Mouse (Mus musculus): Measurements from ENCODE around the gene Fdxr. TPM values are rescaled to one million over a fixed set of nuclear protein-coding genes. Genes with fewer than 3 reads are reported as not detected.
A peak's percentile ranks its signal among the peaks of the same experiment; 100 is the strongest.

The Fdxr gene
- polyA plus RNA-seq, 1 experiment from 2014 or later: 20.5 TPM

DNA sequence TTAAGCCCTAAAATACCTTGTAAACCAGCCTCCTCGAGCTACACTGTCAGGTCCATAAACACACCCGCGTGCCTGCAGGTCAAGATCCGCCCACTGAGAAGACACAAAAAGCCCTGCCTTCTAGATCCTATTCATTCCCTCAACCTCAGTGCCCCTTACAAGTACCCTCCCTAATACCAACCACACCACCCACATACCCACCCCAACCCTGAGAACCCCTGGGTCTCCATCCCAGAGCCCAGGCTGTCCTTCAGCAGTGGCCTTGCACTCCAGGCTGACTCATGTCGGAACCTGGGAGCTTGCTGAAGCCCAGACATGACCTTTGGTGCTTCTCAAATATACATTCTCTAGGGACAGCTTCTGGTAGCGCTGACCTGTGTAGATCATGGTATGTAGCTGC, 2.1 kb downstream of the Fdxr start:
- 92% methylated on average over 6 of the region's 6 CpGs for WGBS
- Histone ChIP-seq H3K27ac (no peak overlapping the region), H3K4me1 (peaks cover 30% of the 10 kb centered on the region), H3K4me2 (no peak overlapping the region), H3K27me3 (no peaks in the 10 kb centered on the region), H3K9ac (no peak overlapping the region), H3K36me3 (ENCODE audit: poor library complexity, severe bottlenecking) (0 out of 2 replicates have a peak, but pooled peaks cover 7% of the 10 kb centered on the region), H3K9me3 (replicated peaks) (no peaks in the 10 kb centered on the region), H3K4me3 (no peak overlapping the region)
- no peak for ATAC-seq

DNA sequence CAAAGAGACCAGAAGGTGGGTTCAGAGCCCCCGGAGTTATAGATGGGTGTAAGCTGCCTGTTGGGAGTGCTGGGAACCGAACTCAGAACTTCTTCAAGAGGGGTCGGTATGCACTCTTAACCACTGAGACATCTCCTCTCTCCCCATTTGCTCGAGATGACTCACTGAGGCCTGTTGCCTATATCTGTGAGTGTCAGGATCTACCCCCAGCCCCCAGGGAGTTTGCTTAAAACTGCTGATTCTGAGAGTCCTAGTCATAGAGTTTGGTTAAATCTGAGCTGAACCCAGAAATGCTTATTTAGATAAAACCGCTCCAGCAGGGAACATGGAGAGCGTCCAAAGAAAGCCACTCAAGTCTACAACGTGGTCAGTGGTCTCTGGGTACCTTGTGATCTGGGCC, 2.7 kb downstream of the Fdxr start:
- H3K4me2 ChIP-seq: no peak overlapping the region
- no peak overlapping the region for H3K4me3 ChIP-seq
- no peak overlapping the region for H3K9ac ChIP-seq
- peaks cover 12% of the 10 kb centered on the region for H3K36me3 ChIP-seq (ENCODE audit: poor library complexity, severe bottlenecking)
- H3K27me3 ChIP-seq: peaks cover 2% of the 10 kb centered on the region; the same call in 1 of the 2 replicates
- WGBS: 88% methylated on average over 7 of the region's 7 CpGs
- H3K9me3 ChIP-seq (replicated peaks): no peaks in the 10 kb centered on the region
- peaks cover 30% of the 10 kb centered on the region for H3K4me1 ChIP-seq
- no peak overlapping the region for H3K27ac ChIP-seq
- no peak for ATAC-seq

DNA sequence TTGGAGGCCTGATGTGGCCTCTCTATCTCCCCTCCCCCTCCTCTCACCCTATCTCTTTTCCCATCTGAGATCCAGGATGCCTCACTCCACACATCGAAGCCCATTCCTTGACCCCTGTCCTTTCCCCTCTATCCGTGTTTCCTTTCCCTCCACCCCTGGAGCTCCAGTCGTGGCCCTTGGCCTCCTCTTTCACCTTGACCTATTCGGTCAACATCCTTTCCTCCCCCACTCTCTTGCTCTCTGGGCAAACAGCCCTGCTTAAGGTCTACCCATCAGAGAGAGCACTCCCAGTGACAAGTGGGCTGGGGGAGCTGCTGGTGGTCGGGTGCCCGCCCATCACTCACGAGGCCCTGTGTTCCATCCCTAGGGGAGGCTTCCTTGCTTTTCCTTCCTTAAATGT, 3.1 kb downstream of the Fdxr start:
- no peak for ATAC-seq
- peaks cover 6% of the 10 kb centered on the region for H3K27me3 ChIP-seq
- H3K36me3 ChIP-seq (ENCODE audit: poor library complexity, severe bottlenecking): peaks cover 16% of the 10 kb centered on the region
- no peak overlapping the region for H3K27ac ChIP-seq
- H3K9me3 ChIP-seq (replicated peaks): no peaks in the 10 kb centered on the region
- 79% methylated on average over 7 of the region's 7 CpGs for WGBS
- no peak overlapping the region for H3K9ac ChIP-seq
- peaks cover 30% of the 10 kb centered on the region for H3K4me1 ChIP-seq
- H3K4me2 ChIP-seq: no peak overlapping the region
- H3K4me3 ChIP-seq: no peak overlapping the region

DNA sequence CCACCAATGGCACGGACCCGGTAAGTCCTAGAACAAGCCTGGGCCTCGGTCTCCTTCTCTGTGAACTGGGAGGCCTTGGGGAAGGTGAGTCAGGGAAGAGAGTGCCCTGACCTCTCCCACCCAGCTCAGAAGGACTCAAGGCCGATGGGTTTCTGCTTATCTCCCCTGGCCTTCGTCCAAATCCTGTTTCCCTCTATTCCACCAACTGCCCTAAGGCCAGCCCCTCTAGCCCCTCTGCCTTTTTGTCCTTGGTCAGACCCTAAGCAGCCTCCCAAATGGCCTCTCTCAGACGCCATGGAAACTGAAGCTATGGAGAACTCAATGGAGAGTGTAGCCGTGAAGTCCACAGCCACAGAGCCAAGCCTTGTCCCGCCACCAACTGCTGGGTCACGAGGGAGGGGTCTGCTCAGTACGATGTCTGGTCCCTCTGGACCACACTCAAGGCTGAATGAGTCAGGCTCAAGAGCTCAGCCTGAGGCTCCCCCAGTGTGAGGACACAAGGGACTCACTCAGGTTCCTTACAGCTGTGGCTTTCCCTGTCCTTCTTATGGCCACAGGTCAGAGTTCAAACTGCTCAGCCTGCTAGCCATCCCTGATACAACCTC, 3.9 kb downstream of the Fdxr start:
- WGBS: 75% methylated on average over 10 of the region's 10 CpGs
- no peaks in the 10 kb centered on the region for H3K9me3 ChIP-seq (replicated peaks)
- peaks cover 23% of the 10 kb centered on the region for H3K36me3 ChIP-seq (ENCODE audit: poor library complexity, severe bottlenecking)
- ATAC-seq: no peak
- peaks cover 27% of the 10 kb centered on the region for H3K4me1 ChIP-seq
- H3K9ac ChIP-seq: no peak overlapping the region
- H3K4me3 ChIP-seq: no peak overlapping the region
- no peak overlapping the region for H3K27ac ChIP-seq
- H3K4me2 ChIP-seq: no peak overlapping the region
- H3K27me3 ChIP-seq: peaks cover 14% of the 10 kb centered on the region

DNA sequence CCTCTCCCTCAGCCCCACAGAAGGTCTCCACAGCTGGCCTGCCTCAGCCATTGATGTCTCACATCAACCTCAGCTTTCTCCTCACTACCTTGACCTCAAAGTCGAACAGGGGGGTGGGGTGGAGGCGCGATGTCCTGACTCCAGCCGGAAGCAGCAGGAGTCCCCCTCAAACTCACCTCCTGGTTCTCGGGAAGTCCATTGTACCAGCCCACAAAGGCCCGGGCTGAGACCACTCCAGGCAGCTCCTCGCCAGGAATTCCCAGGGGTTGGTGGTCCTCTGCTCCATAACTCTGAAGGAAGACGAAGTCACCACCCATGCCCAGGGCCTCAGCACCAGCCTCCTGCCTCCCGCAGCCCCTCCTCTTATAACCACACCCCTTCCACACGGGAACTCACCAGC, 5.4 kb downstream of the Fdxr start:
- Histone ChIP-seq H3K4me3 (no peak overlapping the region), H3K9me3 (replicated peaks) (no peaks in the 10 kb centered on the region), H3K27me3 (peaks cover 29% of the 10 kb centered on the region), H3K36me3 (ENCODE audit: poor library complexity, severe bottlenecking) (peaks cover 25% of the 10 kb centered on the region), H3K4me2 (no peak overlapping the region), H3K9ac (no peak overlapping the region), H3K27ac (no peak overlapping the region), H3K4me1 (peaks cover 30% of the 10 kb centered on the region)
- no peak for ATAC-seq
- WGBS: 73% methylated on average over 10 of the region's 10 CpGs

DNA sequence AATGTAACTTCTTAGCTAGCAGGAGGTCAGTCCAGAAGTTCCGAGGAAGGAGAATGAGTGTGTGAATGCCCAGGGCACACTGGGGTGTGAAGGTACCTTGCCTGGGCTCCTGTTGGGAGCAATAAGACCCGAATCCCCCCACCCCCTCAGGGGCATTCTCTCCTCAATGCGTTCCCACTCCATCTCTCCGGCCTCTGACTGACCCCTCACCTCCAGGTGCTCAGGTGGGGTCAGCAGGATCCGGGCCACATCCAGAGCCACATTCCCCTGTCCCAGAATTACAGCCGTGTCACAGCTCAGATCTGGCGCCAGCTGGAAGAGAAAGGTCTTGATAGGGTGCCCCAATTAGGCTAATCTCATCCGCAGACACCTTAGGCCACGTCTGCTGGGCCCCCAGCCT, 5.8 kb downstream of the Fdxr start:
- Histone ChIP-seq H3K4me3 (no peak overlapping the region), H3K36me3 (ENCODE audit: poor library complexity, severe bottlenecking) (peaks cover 25% of the 10 kb centered on the region), H3K4me2 (no peak overlapping the region), H3K27me3 (peaks cover 33% of the 10 kb centered on the region), H3K9me3 (replicated peaks) (no peaks in the 10 kb centered on the region), H3K4me1 (peaks cover 30% of the 10 kb centered on the region), H3K9ac (no peak overlapping the region), H3K27ac (no peak overlapping the region)
- no peak for ATAC-seq
- WGBS: 85% methylated on average over 9 of the region's 9 CpGs

DNA sequence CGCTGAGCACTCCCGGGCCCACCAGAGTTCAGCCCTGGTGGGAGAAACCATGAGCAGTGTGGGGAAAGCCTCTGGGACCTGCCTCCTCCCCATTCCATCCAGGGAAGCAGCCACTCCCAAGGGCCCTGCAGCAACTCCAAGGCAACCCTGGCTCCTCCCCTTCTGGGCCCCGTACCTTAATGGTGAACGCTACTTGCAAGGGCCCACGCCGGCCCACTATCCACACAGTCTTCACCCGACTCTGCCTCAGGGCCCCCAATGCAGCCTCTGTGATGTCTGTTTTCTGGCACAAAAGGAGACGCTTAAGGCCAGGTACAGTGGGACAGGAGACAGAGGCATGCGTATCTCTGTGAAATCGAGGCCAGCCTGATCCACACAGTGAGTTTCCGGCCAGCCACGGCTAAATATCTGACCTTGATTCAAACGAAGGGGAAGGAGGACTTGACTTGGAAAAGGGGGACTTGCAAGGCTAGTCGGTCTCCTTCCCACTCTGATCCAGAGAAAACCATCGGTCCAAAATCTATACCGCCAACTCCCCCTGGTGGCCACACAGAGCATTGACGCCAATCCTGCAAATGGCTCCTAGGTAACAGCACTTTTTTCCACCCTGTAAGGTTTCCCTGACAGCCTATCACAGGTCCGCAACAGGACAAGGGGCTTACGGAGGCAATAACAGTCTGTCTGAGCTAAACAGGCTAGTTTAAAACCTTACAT, 6.5 kb downstream of the Fdxr start:
- Histone ChIP-seq H3K27ac (no peak overlapping the region), H3K9ac (no peak overlapping the region)
- WGBS: 29% methylated on average over 18 of the region's 19 CpGs

DNA sequence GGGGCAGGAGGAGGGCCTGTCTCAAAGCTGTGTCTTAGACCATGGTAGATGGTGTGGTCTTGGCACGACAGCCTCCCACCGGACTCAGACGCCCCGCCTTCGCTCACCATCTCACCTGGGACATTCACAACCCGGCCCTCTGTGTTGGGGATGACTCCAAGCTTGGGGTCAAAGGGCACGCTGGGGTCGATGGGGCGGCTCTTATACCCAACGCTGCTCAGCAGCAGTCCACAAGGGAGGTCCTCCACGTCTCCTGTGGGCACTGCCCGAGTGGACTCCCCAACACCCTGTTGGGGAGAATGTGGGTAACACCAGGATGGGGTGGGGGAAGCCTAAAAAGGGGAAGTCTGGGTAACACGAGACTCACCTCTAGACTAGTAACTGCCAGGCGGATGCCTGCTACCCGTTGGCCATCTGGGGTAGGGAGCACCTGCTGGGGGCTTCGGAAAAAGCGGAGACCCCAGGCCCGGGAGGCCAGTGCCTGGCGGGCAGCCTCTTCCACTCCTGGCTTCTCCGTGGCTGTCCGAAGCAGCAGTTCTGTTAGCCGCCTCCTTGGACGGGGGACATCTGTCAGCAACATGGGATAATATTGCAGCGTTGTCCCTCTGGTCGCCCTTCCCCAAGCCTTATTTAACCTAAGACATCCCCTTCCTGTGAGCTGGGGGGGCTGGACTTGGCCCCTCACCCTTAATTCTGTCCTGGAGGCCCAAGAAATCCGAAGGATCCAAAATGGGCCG, 7.4 kb downstream of the Fdxr start:
- no peak overlapping the region for H3K9ac ChIP-seq
- H3K9me3 ChIP-seq (replicated peaks): no peaks in the 10 kb centered on the region
- peaks cover 49% of the 10 kb centered on the region for H3K27me3 ChIP-seq
- H3K4me2 ChIP-seq: no peak overlapping the region
- no peak overlapping the region for H3K4me3 ChIP-seq
- peaks cover 29% of the 10 kb centered on the region for H3K4me1 ChIP-seq
- H3K36me3 ChIP-seq (ENCODE audit: poor library complexity, severe bottlenecking): peaks cover 25% of the 10 kb centered on the region
- WGBS: 91% methylated on average over 27 of the region's 27 CpGs
- no peak for ATAC-seq
- no peak overlapping the region for H3K27ac ChIP-seq

More for the DNA sequence above, 6.5 kb downstream of the Fdxr start:
- Histone ChIP-seq H3K9me3 (replicated peaks) (no peaks in the 10 kb centered on the region), H3K36me3 (ENCODE audit: poor library complexity, severe bottlenecking) (peaks cover 25% of the 10 kb centered on the region), H3K4me1 (peaks cover 30% of the 10 kb centered on the region), H3K27me3 (peaks cover 40% of the 10 kb centered on the region), H3K4me3 (no peak overlapping the region), H3K4me2 (no peak overlapping the region)
- ATAC-seq: 0 out of 2 replicates have a peak, but pooled peaks have one; percentile 37

DNA sequence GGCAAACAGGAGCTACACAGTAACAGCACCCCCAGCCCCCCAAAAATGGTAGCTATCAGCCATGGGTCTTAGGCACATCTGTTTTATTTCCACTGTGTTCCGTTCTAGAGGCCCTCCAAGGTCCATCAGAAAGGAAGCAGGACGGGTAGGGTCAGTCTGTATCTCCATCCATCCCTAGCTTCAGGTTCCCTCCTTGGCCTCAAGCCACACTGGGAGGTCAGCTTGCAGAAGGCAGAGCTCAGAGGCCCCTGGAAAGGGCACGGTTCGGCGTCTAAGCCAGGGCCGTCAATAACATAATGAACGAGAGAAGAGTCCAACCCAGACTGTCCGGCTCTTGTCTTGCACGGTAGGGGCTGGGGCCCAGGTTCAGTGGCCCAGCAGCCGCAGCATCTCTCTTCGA, 8.9 kb downstream of the Fdxr start:
- Histone ChIP-seq H3K4me1 (peaks cover 29% of the 10 kb centered on the region), H3K27ac (no peak overlapping the region), H3K4me3 (no peak overlapping the region), H3K4me2 (no peak overlapping the region), H3K27me3 (peaks cover 60% of the 10 kb centered on the region), H3K9me3 (replicated peaks) (no peaks in the 10 kb centered on the region), H3K9ac (no peak overlapping the region), H3K36me3 (ENCODE audit: poor library complexity, severe bottlenecking) (peaks cover 25% of the 10 kb centered on the region)
- WGBS: 83% methylated on average over 11 of the region's 11 CpGs
- no peak for ATAC-seq

DNA sequence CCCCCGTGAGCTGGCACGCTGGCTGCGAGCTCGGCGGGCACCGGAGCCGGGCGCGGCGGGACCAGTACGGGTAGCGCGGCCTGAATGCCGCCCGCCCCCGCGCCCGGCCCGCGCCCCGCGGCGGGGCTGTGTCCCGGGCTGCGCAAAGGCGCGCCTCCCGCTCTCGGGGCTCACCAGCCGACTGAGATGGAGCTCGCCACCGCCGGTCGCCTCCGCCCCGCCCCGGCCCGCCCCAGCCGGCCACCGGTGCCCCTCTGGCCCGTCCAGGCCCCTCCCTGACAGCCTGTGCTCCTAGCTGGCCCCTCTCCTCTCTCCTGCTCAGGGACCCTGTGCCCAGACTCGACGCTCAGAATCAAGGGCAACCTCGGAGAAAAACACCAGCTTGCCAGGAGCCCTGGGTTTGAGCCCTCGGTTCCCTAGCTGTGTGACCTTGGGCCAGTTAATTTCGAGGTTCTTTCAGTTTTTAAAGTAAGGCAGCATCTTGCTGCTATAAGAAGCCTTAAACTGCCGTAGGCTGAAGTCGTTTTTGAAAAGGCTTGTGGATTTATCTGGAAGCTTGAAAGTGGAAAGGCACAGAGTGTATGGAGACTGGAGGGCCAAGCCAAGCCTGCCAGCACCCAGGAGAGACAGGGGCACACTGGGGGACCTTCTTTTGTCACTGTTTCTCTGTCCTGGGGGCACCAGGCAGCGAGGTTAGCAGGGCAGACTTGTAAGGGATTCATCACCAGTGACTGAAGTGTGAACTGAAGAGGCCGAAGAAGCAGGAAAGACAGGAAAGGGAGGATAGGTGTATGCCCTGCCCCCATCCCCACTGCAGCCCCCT, 9.6 kb downstream of the Fdxr start, which contains the start of gene Grin2c:
Grin2c (minus strand) TSS at position 183 of the 823 bp plus-strand sequence.
- WGBS: 21% methylated on average over 11 of the region's 50 CpGs
- H3K27ac ChIP-seq: no peak within 1 kb of the TSS
- peaks cover 25% of the 10 kb centered on the region for H3K36me3 ChIP-seq (ENCODE audit: poor library complexity, severe bottlenecking)
- peaks cover 67% of the 10 kb centered on the region for H3K27me3 ChIP-seq
- peak within 1 kb of the TSS; percentile 58 for H3K4me2 ChIP-seq
- peaks cover 29% of the 10 kb centered on the region for H3K4me1 ChIP-seq
- no peak for ATAC-seq
- peak within 1 kb of the TSS; percentile 26; the same call in 1 of the 2 replicates for H3K9ac ChIP-seq
- no peaks in the 10 kb centered on the region for H3K9me3 ChIP-seq (replicated peaks)
- H3K4me3 ChIP-seq: peak within 1 kb of the TSS; percentile 36

DNA sequence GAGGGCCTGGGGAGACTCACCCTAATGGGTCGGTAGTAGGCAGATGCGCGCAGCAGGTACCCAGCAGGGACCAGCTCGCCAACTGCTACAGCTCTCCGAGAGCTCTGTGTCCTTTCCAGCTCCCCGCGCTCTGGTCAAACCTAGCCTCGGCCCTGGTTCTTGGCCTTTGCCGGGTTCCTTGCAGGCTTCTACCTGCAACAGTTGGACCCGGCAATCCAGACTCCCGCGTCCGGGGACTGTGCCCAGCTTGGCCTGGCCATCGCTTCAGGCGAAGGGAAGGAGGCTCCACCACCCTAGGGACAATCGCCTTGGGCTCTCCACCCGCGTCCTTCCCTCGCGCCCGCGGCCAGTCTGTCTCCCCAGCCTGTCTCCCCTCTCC, 10.5 kb downstream of the Fdxr start:
- peaks cover 29% of the 10 kb centered on the region for H3K4me1 ChIP-seq
- peak overlapping the region; percentile 36 for H3K4me3 ChIP-seq
- peaks cover 22% of the 10 kb centered on the region for H3K36me3 ChIP-seq (ENCODE audit: poor library complexity, severe bottlenecking)
- peak overlapping the region; percentile 58 for H3K4me2 ChIP-seq
- H3K9ac ChIP-seq: 0 out of 2 replicates have a peak overlapping the region, but pooled peaks have one; percentile 26
- no peak overlapping the region for H3K27ac ChIP-seq
- 2% methylated on average over 22 of the region's 22 CpGs for WGBS
- H3K9me3 ChIP-seq (replicated peaks): no peaks in the 10 kb centered on the region
- ATAC-seq: no peak
- H3K27me3 ChIP-seq: peaks cover 76% of the 10 kb centered on the region

Measured in forebrain, embryonic 13.5 days (tissue).